Mouse (Mus musculus): Measurements from ENCODE around the gene Maco1. TPM values are rescaled to one million over a fixed set of nuclear protein-coding genes. Genes with fewer than 3 reads are reported as not detected.

The Maco1 gene
- polyA plus RNA-seq, 1 experiment from 2014 or later, result 115 TPM

GRCm38 (mm10) chr4:134817706-134818105 lies 35.4 kb downstream of the Maco1 start:
- H3K36me3 ChIP-seq (ENCODE audit: control insufficient read depth, insufficient read depth, low read length), result no peaks in the 10 kb centered on the region; the same call in 1 of the 2 replicates
- H3K4me3 ChIP-seq (ENCODE audit: low read depth, low read length), result no peak overlapping the region
- no peak overlapping the region for H3K9ac ChIP-seq (replicated peaks; ENCODE audit: low read depth, low read length)
- H3K4me2 ChIP-seq (ENCODE audit: low read depth, low read length), result no peak overlapping the region
- H3K27ac ChIP-seq (ENCODE audit: low read depth, low read length), result no peak overlapping the region
- no peaks in the 10 kb centered on the region for H3K27me3 ChIP-seq (ENCODE audit: control insufficient read depth, insufficient read depth, low read length)
- no peak for ATAC-seq (ENCODE audit: low read depth)
- no peaks in the 10 kb centered on the region; the same call in 1 of the 2 replicates for H3K4me1 ChIP-seq (ENCODE audit: control insufficient read depth, insufficient read depth, low read length)
- no peaks in the 10 kb centered on the region for H3K9me3 ChIP-seq (ENCODE audit: control insufficient read depth, low read length)
- 96% methylated on average over 4 of the region's 4 CpGs for WGBS

GRCm38 (mm10) chr4:134814229-134814571 lies 38.9 kb downstream of the Maco1 start:
- WGBS, result 82% methylated on average over 4 of the region's 4 CpGs
- no peak overlapping the region for H3K27ac ChIP-seq (ENCODE audit: low read depth, low read length)
- no peak overlapping the region for H3K4me3 ChIP-seq (ENCODE audit: low read depth, low read length)
- no peak for ATAC-seq (ENCODE audit: low read depth)
- no peaks in the 10 kb centered on the region for H3K27me3 ChIP-seq (ENCODE audit: control insufficient read depth, insufficient read depth, low read length)
- no peaks in the 10 kb centered on the region for H3K9me3 ChIP-seq (ENCODE audit: control insufficient read depth, low read length)
- no peak overlapping the region for H3K4me2 ChIP-seq (ENCODE audit: low read depth, low read length)
- no peaks in the 10 kb centered on the region; the same call in 1 of the 2 replicates for H3K4me1 ChIP-seq (ENCODE audit: control insufficient read depth, insufficient read depth, low read length)
- H3K9ac ChIP-seq (replicated peaks; ENCODE audit: low read depth, low read length), result no peak overlapping the region
- peaks cover 23% of the 10 kb centered on the region for H3K36me3 ChIP-seq (ENCODE audit: control insufficient read depth, insufficient read depth, low read length)

DNA sequence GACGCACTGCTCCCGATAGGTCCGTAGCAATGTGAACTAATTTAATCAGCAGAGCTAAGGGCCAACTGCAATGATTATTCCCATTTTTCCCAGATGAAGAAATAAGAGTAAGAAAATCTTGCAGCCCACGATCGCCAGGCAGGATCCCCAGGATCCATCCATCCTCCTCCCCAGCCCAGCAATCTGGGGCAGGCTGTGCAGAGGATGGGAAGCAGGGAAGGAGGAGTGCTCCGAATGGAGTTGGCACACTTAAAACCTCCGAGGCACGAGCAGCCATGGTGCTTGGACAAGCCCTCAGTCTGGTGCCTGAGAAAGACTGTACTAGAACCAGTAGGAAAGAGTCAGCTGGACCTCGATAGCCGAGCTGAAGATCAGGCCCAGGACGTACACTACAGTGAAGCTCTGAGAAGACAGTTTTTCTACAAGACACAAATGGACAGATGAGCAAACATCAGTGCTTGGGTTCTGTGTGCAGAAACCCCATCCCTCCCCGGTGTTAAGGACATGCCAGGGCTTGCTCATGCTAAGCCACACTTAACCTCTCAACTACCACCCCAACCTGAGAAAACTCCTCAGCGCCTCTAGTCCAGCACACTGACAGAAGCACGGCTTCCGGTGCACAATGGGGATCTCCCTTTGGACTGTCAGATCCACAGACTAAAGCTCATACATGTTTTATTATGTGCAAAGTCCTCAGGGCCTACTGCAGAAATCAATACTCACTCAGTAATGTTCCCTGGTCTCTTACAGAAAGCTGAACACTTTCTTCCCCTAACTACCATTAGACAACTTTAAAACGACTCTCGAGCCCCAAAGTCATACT lies 39.5 kb downstream of the Maco1 start:
- no peak overlapping the region for H3K9ac ChIP-seq (replicated peaks; ENCODE audit: low read depth, low read length)
- H3K36me3 ChIP-seq (ENCODE audit: control insufficient read depth, insufficient read depth, low read length), result peaks cover 29% of the 10 kb centered on the region
- ATAC-seq (ENCODE audit: low read depth), result no peak
- H3K4me1 ChIP-seq (ENCODE audit: control insufficient read depth, insufficient read depth, low read length), result no peaks in the 10 kb centered on the region; the same call in 1 of the 2 replicates
- no peak overlapping the region for H3K27ac ChIP-seq (ENCODE audit: low read depth, low read length)
- 89% methylated on average over 17 of the region's 17 CpGs for WGBS
- H3K27me3 ChIP-seq (ENCODE audit: control insufficient read depth, insufficient read depth, low read length), result no peaks in the 10 kb centered on the region
- no peak overlapping the region for H3K4me3 ChIP-seq (ENCODE audit: low read depth, low read length)
- no peak overlapping the region for H3K4me2 ChIP-seq (ENCODE audit: low read depth, low read length)
- no peaks in the 10 kb centered on the region for H3K9me3 ChIP-seq (ENCODE audit: control insufficient read depth, low read length)

DNA sequence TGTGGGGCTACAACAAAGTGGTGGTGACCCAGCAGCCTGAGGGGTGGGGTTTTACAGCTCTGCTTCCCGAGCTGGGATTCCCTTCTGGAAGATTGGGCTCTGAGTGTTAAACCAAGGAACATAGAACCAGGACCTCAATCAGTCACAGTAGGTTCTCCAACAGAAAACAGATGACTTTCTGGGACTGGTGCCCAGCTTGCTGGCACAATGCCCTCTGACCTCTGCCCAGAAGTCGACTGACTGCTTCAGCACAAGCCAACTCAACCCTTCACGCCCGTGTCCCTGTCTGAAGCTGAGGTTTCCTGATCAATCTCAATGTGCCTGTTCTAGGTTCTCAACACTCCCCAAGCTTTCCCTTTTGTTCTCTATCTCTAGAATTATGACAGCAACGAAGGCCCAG lies 48.4 kb downstream of the Maco1 start:
- no peak for ATAC-seq (ENCODE audit: low read depth)
- Histone ChIP-seq H3K27ac (ENCODE audit: low read depth, low read length) (no peak overlapping the region), H3K9me3 (ENCODE audit: control insufficient read depth, low read length) (no peaks in the 10 kb centered on the region), H3K27me3 (ENCODE audit: control insufficient read depth, insufficient read depth, low read length) (no peaks in the 10 kb centered on the region), H3K4me1 (ENCODE audit: control insufficient read depth, insufficient read depth, low read length) (no peaks in the 10 kb centered on the region), H3K36me3 (ENCODE audit: control insufficient read depth, insufficient read depth, low read length) (peaks cover 77% of the 10 kb centered on the region), H3K4me3 (ENCODE audit: low read depth, low read length) (no peak overlapping the region), H3K9ac (replicated peaks; ENCODE audit: low read depth, low read length) (no peak overlapping the region), H3K4me2 (ENCODE audit: low read depth, low read length) (no peak overlapping the region)
- 66% methylated on average over 5 of the region's 5 CpGs for WGBS

GRCm38 (mm10) chr4:134802765-134803164 lies 50.4 kb downstream of the Maco1 start:
- Histone ChIP-seq H3K9ac (replicated peaks; ENCODE audit: low read depth, low read length) (no peak overlapping the region), H3K4me3 (ENCODE audit: low read depth, low read length) (no peak overlapping the region), H3K9me3 (ENCODE audit: control insufficient read depth, low read length) (no peaks in the 10 kb centered on the region), H3K27me3 (ENCODE audit: control insufficient read depth, insufficient read depth, low read length) (no peaks in the 10 kb centered on the region), H3K4me1 (ENCODE audit: control insufficient read depth, insufficient read depth, low read length) (no peaks in the 10 kb centered on the region), H3K4me2 (ENCODE audit: low read depth, low read length) (no peak overlapping the region), H3K36me3 (ENCODE audit: control insufficient read depth, insufficient read depth, low read length) (peaks cover 58% of the 10 kb centered on the region), H3K27ac (ENCODE audit: low read depth, low read length) (no peak overlapping the region)
- WGBS, result 95% methylated on average over 3 of the region's 3 CpGs
- no peak for ATAC-seq (ENCODE audit: low read depth)

- Histone ChIP-seq H3K9ac (replicated peaks; ENCODE audit: low read depth, low read length) (no peak overlapping the region), H3K27me3 (ENCODE audit: control insufficient read depth, insufficient read depth, low read length) (no peaks in the 10 kb centered on the region), H3K36me3 (ENCODE audit: control insufficient read depth, insufficient read depth, low read length) (peaks cover 52% of the 10 kb centered on the region), H3K9me3 (ENCODE audit: control insufficient read depth, low read length) (no peaks in the 10 kb centered on the region), H3K4me2 (ENCODE audit: low read depth, low read length) (no peak overlapping the region), H3K27ac (ENCODE audit: low read depth, low read length) (no peak overlapping the region), H3K4me3 (ENCODE audit: low read depth, low read length) (no peak overlapping the region), H3K4me1 (ENCODE audit: control insufficient read depth, insufficient read depth, low read length) (no peaks in the 10 kb centered on the region)
- ATAC-seq (ENCODE audit: low read depth), result no peak
- 90% methylated on average over 10 of the region's 10 CpGs for WGBS
Observed at GRCm38 (mm10) chr4:134802155-134802554, 51.0 kb downstream of the Maco1 start.

DNA sequence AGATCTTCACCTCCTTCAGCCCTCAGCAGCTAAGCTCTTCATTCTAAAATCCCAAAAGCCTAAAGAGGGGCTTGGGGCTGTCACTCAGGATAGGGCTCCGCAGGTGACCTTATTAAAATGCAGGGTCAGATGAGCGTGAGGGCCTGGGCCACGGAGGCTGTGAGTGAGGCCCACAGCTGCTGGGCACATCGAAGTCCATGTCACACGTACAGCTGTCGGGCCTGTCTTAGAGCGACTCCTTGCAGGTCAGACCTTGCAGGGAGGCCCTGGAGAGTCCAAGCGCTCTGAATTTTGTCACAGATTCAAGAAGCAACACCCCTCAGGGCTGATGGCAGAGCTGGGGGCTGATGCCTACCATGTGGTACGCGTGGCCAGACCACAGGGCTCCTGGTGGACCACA lies 52.5 kb downstream of the Maco1 start:
- no peak for ATAC-seq (ENCODE audit: low read depth)
- WGBS, result 77% methylated on average over 10 of the region's 10 CpGs
- H3K4me2 ChIP-seq (ENCODE audit: low read depth, low read length), result no peak overlapping the region

GRCm38 (mm10) chr4:134800098-134800497 lies 53.0 kb downstream of the Maco1 start:
- no peak overlapping the region for H3K4me2 ChIP-seq (ENCODE audit: low read depth, low read length)
- no peak overlapping the region for H3K9ac ChIP-seq (replicated peaks; ENCODE audit: low read depth, low read length)
- no peaks in the 10 kb centered on the region for H3K27me3 ChIP-seq (ENCODE audit: control insufficient read depth, insufficient read depth, low read length)
- 75% methylated on average over 8 of the region's 8 CpGs for WGBS
- no peak overlapping the region for H3K4me3 ChIP-seq (ENCODE audit: low read depth, low read length)
- H3K4me1 ChIP-seq (ENCODE audit: control insufficient read depth, insufficient read depth, low read length), result no peaks in the 10 kb centered on the region
- no peaks in the 10 kb centered on the region for H3K9me3 ChIP-seq (ENCODE audit: control insufficient read depth, low read length)
- H3K27ac ChIP-seq (ENCODE audit: low read depth, low read length), result no peak overlapping the region
- ATAC-seq (ENCODE audit: low read depth), result no peak
- H3K36me3 ChIP-seq (ENCODE audit: control insufficient read depth, insufficient read depth, low read length), result peaks cover 36% of the 10 kb centered on the region

More for the DNA sequence above, 52.5 kb downstream of the Maco1 start:
- no peak overlapping the region for H3K27ac ChIP-seq (ENCODE audit: low read depth, low read length)
- H3K9ac ChIP-seq (replicated peaks; ENCODE audit: low read depth, low read length), result no peak overlapping the region
- H3K4me3 ChIP-seq (ENCODE audit: low read depth, low read length), result no peak overlapping the region
- H3K4me1 ChIP-seq (ENCODE audit: control insufficient read depth, insufficient read depth, low read length), result no peaks in the 10 kb centered on the region
- no peaks in the 10 kb centered on the region for H3K27me3 ChIP-seq (ENCODE audit: control insufficient read depth, insufficient read depth, low read length)
- H3K9me3 ChIP-seq (ENCODE audit: control insufficient read depth, low read length), result no peaks in the 10 kb centered on the region
- H3K36me3 ChIP-seq (ENCODE audit: control insufficient read depth, insufficient read depth, low read length), result peaks cover 42% of the 10 kb centered on the region

DNA sequence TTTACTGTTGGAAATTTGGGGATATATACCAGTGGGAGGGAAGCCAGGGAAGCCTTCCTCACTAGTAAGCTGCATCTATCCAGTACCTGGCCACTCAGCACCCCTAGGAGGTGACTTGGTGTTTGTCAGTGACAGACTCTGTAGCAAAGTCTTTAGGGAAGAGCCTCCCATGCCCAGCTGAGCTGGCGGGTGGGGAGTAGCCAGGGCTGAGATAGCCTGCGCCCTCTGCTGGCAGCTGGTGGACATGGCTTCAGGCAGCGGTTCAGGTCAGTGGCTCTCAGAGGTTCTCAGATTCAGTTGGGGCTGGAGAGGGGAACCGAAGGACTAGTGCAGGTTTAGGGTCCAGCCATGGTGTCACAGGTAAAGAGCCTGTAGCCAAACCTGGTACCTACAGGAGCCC lies 53.9 kb downstream of the Maco1 start:
- no peaks in the 10 kb centered on the region for H3K4me1 ChIP-seq (ENCODE audit: control insufficient read depth, insufficient read depth, low read length)
- no peak overlapping the region for H3K27ac ChIP-seq (ENCODE audit: low read depth, low read length)
- H3K36me3 ChIP-seq (ENCODE audit: control insufficient read depth, insufficient read depth, low read length), result peaks cover 28% of the 10 kb centered on the region
- H3K4me3 ChIP-seq (ENCODE audit: low read depth, low read length), result no peak overlapping the region
- peak; percentile 42 for ATAC-seq (ENCODE audit: low read depth)
- no peaks in the 10 kb centered on the region for H3K27me3 ChIP-seq (ENCODE audit: control insufficient read depth, insufficient read depth, low read length)
- H3K4me2 ChIP-seq (ENCODE audit: low read depth, low read length), result no peak overlapping the region
- 9% methylated on average over 4 of the region's 4 CpGs for WGBS
- H3K9ac ChIP-seq (replicated peaks; ENCODE audit: low read depth, low read length), result no peak overlapping the region
- no peaks in the 10 kb centered on the region for H3K9me3 ChIP-seq (ENCODE audit: control insufficient read depth, low read length)
